Mouse (Mus musculus) E14TG2a.4 (cell line): Measurements from ENCODE around the gene Kansl1l.

ENCODE experiments used
- H3K27me3 ChIP-seq: 2 replicates; pipeline ENCODE4 v1.6.1; 2014; ENCODE audit warnings: low read length, control low read depth; ENCODE audit not compliant: insufficient read depth
- H3K36me3 ChIP-seq: 2 replicates; pipeline ENCODE4 v1.6.1; 2014; ENCODE audit warnings: low read length, control low read depth; ENCODE audit not compliant: insufficient read depth
- H3K4me1 ChIP-seq: replicated peaks from 2 replicates; pipeline ENCODE4 v1.6.1; 2014; ENCODE audit warnings: low read depth, low read length, control low read depth
- H3K4me3 ChIP-seq: replicated peaks from 2 replicates; pipeline ENCODE4 v1.5.1; 2014; ENCODE audit warnings: mild to moderate bottlenecking, low read length
- H3K9me3 ChIP-seq: 2 replicates; pipeline ENCODE4 v1.6.1; 2014; ENCODE audit warnings: low read length, control low read depth
- CTCF ChIP-seq: conservative IDR thresholded peaks from 2 replicates; pipeline ENCODE4 v1.5.1; 2014; ENCODE audit warnings: low read length
- NANOG ChIP-seq: IDR thresholded peaks from 2 replicates; pipeline ENCODE4 v1.6.1; 2014; ENCODE audit warnings: borderline replicate concordance, low read length, mixed read lengths
- POU5F1 ChIP-seq: IDR thresholded peaks from 2 replicates; pipeline ENCODE4 v1.6.1; 2014; ENCODE audit warnings: low read length, borderline replicate concordance

Kansl1l gene

DNA sequence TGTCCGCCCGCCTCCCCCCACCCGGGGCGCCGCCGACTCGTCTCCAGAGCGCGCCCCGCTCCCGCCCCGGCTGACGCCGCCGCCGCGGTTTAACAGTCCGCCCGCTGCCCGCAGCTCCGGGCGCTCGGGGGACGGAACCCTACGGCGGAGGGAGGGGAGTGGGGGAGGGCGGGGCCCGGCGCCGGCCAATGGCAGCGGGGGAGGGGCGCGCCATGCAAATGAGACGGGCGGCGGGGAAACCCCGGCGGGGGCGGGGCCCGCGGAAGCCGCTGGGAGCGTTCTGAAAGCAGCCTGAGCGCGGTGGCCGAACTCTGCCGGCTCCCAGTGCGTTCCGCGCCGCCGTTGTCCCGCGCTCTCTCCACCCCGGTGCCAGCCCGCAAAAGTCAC, at the start of gene Kansl1l:
TSS of gene Kansl1l (minus strand) at position 110 of the 387 bp plus-strand sequence.
- H3K4me1 ChIP-seq: peaks cover 7% of the 10 kb centered on the region
- no peaks in the 10 kb centered on the region for H3K36me3 ChIP-seq
- H3K4me3 ChIP-seq: peak within 1 kb of the TSS; percentile 89
- TF ChIP-seq CTCF: no peak
- no peak for TF ChIP-seq POU5F1
- TF ChIP-seq NANOG: no peak
- no peaks in the 10 kb centered on the region for H3K9me3 ChIP-seq
- peaks cover 15% of the 10 kb centered on the region for H3K27me3 ChIP-seq

DNA sequence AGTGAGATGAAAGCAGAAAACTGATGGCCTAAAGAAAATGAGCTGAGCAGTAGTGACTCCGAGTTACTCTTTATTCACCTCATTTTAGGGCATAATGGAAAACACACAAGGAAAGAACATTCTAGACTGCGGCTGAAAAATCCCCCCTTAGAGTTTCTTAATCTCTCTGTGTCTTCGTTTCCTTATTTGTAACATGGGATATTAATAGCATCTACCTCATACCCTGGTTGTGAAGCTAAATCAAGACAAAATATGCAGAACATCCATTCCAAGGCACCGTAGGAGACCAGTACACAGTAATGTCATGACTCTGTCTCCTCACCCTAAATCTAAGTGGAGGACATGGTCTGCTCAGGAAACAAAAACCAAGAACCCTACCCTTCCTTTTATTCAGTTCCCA, 48.3 kb upstream of the Kansl1l start:
- no peak for TF ChIP-seq CTCF
- H3K9me3 ChIP-seq: peaks cover 9% of the 10 kb centered on the region
- H3K36me3 ChIP-seq: no peaks in the 10 kb centered on the region
- H3K27me3 ChIP-seq: peaks cover 13% of the 10 kb centered on the region; the same call in 1 of the 2 replicates
- H3K4me1 ChIP-seq: peaks cover 10% of the 10 kb centered on the region
- no peak overlapping the region for H3K4me3 ChIP-seq

DNA sequence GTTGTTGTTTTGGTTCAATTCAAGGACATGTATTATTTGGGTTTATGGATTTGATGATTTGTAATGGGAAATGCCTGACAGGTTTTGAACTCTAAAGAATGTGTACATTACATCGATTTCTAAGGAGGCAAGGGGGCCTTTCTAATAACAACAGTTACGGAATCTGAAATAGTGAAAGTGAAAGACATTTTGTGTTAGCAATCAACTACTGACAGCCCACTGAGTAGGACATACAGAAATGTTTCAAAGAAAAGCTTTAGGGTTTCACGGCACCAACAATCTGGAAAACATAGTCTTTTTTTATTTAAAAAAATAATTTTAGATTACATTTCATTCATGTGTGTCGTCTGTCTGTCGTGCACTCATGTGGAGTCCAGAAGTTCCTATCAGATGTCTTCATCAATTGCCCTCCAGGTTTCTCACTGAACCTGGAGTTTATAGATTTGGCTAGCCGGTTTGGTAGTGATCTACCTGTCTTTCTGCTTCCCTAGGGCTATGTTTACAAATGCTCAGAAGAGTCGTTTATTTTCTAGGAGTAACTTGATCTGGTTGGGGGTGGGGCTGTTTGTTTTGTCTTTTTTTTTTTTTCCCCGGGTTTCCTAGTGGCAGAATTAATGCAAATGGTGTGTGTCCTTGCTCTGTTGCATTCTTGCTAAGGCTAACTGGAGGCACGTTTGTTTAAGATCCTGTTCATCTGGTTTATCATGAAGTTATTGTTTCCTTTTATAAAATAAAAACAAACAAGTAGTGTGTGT, 46.6 kb upstream of the Kansl1l start:
- Histone ChIP-seq H3K4me3 (no peak overlapping the region), H3K9me3 (no peaks in the 10 kb centered on the region)

DNA sequence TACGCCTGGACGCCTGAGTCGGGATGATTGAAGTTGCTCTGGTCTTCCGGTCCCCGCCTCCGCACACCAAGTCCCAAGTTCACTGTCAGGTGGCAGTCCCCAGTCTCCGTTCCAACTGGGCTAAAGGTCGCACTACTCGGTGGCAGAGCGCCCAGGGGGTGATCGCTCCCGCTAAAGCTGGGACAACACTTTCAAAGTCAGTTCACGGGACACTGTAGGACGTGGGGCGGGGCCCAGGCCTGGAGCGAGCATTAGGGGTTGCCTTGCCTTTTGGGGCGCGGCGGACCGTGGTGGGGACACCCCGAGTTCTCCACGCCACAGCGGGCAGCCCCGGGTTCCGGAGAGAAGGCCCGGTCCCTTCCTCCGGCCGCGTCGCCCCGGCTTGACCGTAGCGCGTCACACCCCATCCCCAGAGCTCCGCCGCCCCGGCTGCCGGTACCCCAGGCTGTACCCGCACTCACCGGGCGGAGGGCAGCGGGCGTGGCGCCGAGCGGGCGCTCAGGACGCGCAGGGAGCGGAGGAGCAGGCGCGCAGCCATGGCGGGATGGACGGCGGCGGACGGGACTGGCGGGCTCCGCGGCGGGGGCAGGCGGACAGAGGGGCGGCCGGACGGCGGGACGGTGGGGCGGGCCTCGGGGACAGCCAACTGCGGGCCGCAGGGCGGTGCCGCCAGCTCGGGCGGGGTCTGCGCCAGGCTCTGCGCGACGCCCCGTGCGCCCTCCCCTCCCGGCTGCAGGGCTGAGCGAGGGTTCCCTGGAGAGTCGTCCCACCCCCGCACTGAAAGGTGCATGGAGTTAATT, 45.5 kb upstream of the Kansl1l start, which contains the start of gene Acadl:
TSS of gene Acadl (minus strand) at position 566 of the 800 bp plus-strand sequence.
- TF ChIP-seq CTCF: no peak
- TF ChIP-seq NANOG: no peak
- TF ChIP-seq POU5F1: no peak
- H3K27me3 ChIP-seq: peaks cover 13% of the 10 kb centered on the region; the same call in 1 of the 2 replicates
- H3K4me3 ChIP-seq: peak within 1 kb of the TSS; percentile 85
- H3K4me1 ChIP-seq: peaks cover 10% of the 10 kb centered on the region
- H3K36me3 ChIP-seq: no peaks in the 10 kb centered on the region
- H3K9me3 ChIP-seq: 0 out of 2 replicates have a peak, but pooled peaks cover 3% of the 10 kb centered on the region

More for the DNA sequence above, 46.6 kb upstream of the Kansl1l start:
- Histone ChIP-seq H3K4me1 (peaks cover 10% of the 10 kb centered on the region), H3K27me3 (peaks cover 13% of the 10 kb centered on the region; the same call in 1 of the 2 replicates), H3K36me3 (no peaks in the 10 kb centered on the region)
- TF ChIP-seq POU5F1 (no peak), NANOG (no peak), CTCF (no peak)

DNA sequence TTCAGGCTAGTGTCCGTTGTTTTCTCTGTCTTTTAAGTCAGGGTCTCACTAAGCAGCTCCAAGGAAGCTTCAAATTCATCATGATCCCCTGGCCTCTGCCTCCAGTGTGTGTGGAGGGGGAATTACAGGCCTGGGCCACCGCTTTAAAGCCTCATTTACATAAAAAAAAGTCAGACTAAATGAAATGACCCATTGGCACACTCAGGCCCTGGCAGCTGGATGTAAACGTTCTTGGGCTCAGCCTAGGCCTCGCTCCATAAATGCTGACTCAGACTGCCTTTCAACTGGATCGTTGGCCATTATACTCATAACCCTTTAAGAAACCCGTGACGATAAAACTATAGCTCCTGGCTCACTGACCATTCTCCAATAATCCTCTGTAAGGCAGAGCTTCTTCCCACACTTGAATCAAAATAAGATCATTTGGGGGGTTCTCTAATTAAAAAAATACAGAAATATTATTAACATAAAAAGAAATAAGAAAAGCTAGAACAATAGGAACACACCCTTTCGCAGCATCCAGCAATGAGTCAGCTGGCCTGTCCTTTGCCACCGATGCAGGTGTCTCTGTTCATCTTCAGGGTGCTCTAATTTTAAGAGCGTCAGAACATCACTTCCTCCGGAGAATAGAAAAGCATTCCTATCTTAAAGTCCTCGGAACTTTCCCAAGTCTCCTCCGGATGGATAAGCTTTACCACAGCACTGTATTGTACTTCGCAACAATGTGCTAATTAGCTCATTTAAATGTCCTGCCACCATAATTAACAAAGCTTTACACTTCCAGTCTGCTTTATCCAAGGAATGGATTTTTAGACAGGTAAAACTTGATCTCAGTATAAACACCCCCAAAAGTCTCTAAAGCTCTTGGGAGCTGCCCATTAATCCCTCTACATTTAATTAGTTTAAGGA, 44.7 kb upstream of the Kansl1l start:
- Histone ChIP-seq H3K9me3 (0 out of 2 replicates have a peak, but pooled peaks cover 3% of the 10 kb centered on the region), H3K27me3 (peaks cover 13% of the 10 kb centered on the region; the same call in 1 of the 2 replicates), H3K4me3 (peak overlapping the region; percentile 85), H3K36me3 (no peaks in the 10 kb centered on the region), H3K4me1 (peaks cover 10% of the 10 kb centered on the region)
- TF ChIP-seq POU5F1 (no peak), CTCF (no peak), NANOG (no peak)

DNA sequence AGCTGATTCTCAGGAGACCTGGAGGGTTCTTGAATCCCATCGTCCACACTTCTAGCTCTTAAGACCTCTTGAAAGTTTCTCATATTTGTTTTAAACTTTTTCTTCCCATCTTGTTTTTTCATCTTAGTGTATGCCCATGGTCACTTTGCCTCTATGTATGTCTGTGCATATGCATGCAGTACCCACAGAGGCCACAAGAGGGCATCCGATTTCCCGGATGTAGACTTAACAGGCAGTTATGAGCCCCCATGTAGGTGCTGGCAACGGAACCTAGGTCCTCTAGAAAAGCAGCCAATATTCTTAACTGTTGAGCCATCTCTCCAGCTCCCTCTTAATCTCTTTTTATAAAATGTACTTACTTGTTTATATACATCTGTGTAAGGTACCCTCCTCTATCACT, 30.1 kb upstream of the Kansl1l start:
- Histone ChIP-seq H3K4me3 (no peak overlapping the region), H3K9me3 (no peaks in the 10 kb centered on the region), H3K27me3 (no peaks in the 10 kb centered on the region), H3K36me3 (no peaks in the 10 kb centered on the region), H3K4me1 (no peaks in the 10 kb centered on the region)
- TF ChIP-seq NANOG (no peak), POU5F1 (no peak), CTCF (no peak)

DNA sequence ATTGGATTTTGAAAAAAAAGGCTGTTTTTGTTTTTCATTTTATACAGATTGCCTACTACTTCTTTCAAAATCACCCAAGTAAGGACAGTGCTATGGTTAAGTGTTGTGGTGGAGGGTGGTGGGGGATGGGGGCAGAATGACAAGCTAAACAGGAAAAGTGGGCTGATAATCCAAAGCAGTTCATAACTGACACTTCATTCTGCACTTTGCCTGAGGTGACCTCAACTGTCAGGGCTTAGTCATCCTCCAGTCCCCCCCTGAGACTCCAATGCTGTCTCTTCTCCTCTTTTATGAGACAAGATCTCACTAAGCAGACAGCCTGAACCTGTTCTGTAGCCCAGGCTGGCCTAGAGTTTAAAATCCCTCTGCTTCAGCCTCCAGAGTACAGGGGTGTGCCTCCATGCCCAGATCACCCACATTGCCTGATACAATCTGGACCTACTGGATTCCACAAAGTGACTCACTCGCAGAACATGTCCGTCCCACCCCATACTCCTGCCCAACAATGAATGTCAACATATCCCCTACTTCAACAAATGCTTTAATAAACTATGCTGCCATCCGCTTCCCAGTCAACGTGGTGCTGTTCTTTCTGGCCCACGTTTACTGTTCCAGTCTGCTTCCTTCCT, 28.4 kb upstream of the Kansl1l start:
- Histone ChIP-seq H3K36me3 (no peaks in the 10 kb centered on the region), H3K4me3 (no peak overlapping the region), H3K9me3 (no peaks in the 10 kb centered on the region), H3K4me1 (no peaks in the 10 kb centered on the region), H3K27me3 (no peaks in the 10 kb centered on the region)
- TF ChIP-seq NANOG (no peak), CTCF (no peak), POU5F1 (no peak)

DNA sequence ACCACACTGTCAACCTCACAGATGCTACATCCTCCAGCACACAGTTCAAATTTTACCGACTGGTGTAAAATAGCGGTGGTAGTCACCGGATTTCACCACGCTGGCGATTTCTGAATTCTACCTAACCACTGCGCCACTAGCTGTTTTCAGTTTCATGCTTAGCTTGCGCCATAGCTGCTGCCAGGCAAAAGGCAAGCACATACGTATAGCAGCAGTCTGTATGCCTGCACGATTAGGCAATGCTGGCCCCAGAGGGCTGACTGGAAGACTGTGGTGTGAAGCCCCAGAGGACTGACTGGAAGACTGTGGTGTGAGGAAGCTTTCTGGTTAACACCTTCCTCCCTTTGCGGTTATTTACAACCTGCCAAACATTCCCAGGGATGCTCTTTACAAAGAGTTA, 24.6 kb upstream of the Kansl1l start:
- no peaks in the 10 kb centered on the region for H3K36me3 ChIP-seq
- TF ChIP-seq CTCF (no peak), POU5F1 (no peak), NANOG (no peak)
- no peaks in the 10 kb centered on the region for H3K9me3 ChIP-seq
- H3K27me3 ChIP-seq: no peaks in the 10 kb centered on the region
- no peaks in the 10 kb centered on the region for H3K4me1 ChIP-seq
- H3K4me3 ChIP-seq: no peak overlapping the region
